Mouse (Mus musculus) spleen, postnatal 10 days (tissue): Measurements from ENCODE around the gene Gm14085.
"Not testable (repeated sequence)": the region's sequence is repeated elsewhere in the genome, so short reads cannot be mapped to it uniquely, and the experiment has no call there.

Source experiments
- DNase-seq, 2 experiments: peaks; one replicate each; pipeline ENCODE4 v3.0.0; 2021 to 2022; ENCODE audit warnings: low spot score in 2 of 2

The Gm14085 gene

GRCm38 (mm10) chr2:122484641-122485040, at the start of gene Gm14085:
Gm14085 (plus strand) TSS chr2:122484941.
- no peak for DNase-seq

GRCm38 (mm10) chr2:122438706-122439482, 45.8 kb upstream of the Gm14085 start:
- not testable (repeated sequence) for DNase-seq

GRCm38 (mm10) chr2:122440521-122440920, 44.2 kb upstream of the Gm14085 start:
- peak in 1 of 2 experiments; percentile 45 for DNase-seq

- no peak for DNase-seq
Measured at GRCm38 (mm10) chr2:122441000-122441933, 43.5 kb upstream of the Gm14085 start.

GRCm38 (mm10) chr2:122450351-122450750, 34.4 kb upstream of the Gm14085 start:
- DNase-seq: no peak

GRCm38 (mm10) chr2:122452426-122452825, 32.3 kb upstream of the Gm14085 start:
- no peak for DNase-seq

GRCm38 (mm10) chr2:122466901-122467300, 17.8 kb upstream of the Gm14085 start:
- DNase-seq: peak in 1 of 2 experiments; percentile 24

GRCm38 (mm10) chr2:122467351-122468013, 17.3 kb upstream of the Gm14085 start:
- peak; percentile 83 to 94 for DNase-seq

GRCm38 (mm10) chr2:122469221-122469620, 15.5 kb upstream of the Gm14085 start:
- no peak for DNase-seq

- DNase-seq: no peak
Measured at GRCm38 (mm10) chr2:122476585-122476984, 8.2 kb upstream of the Gm14085 start.

- not testable (repeated sequence) for DNase-seq
Measured at GRCm38 (mm10) chr2:122483787-122484186, 954 bp upstream of the Gm14085 start.

GRCm38 (mm10) chr2:122485654-122486053, 913 bp downstream of the Gm14085 start:
- not testable (repeated sequence) for DNase-seq

- not testable (repeated sequence) for DNase-seq
Measured at GRCm38 (mm10) chr2:122486122-122486521, 1.4 kb downstream of the Gm14085 start.

GRCm38 (mm10) chr2:122486674-122487073, 1.9 kb downstream of the Gm14085 start:
- DNase-seq: no peak

GRCm38 (mm10) chr2:122529696-122530095, 45.0 kb downstream of the Gm14085 start:
- not testable (repeated sequence) for DNase-seq

- DNase-seq: no peak
Measured at GRCm38 (mm10) chr2:122531290-122531689, 46.5 kb downstream of the Gm14085 start.

- no peak for DNase-seq
Measured at GRCm38 (mm10) chr2:122531726-122532125, 47.0 kb downstream of the Gm14085 start.

- no peak for DNase-seq
Measured at GRCm38 (mm10) chr2:122532136-122532801, 47.5 kb downstream of the Gm14085 start.

- DNase-seq: no peak
Measured at GRCm38 (mm10) chr2:122532802-122533186, 48.1 kb downstream of the Gm14085 start.

- no peak for DNase-seq
Measured at GRCm38 (mm10) chr2:122533378-122533777, 48.6 kb downstream of the Gm14085 start.

- DNase-seq: no peak
Measured at GRCm38 (mm10) chr2:122534671-122535070, 49.9 kb downstream of the Gm14085 start.
